Mouse (Mus musculus): Measurements from ENCODE around the gene Fam221b.

The Fam221b gene

GRCm38 (mm10) chr4:43613060-43613730 is 55.8 kb downstream of the Fam221b start:
- no peak for DNase-seq (ENCODE audit: low spot score)

GRCm38 (mm10) chr4:43612534-43612933 is 56.4 kb downstream of the Fam221b start:
- DNase-seq (ENCODE audit: low spot score): no peak
